Mouse (Mus musculus) cerebellum, adult 11 months (tissue): Measurements from ENCODE around the gene E130308A19Rik.
A peak's percentile ranks its signal among the peaks of the same experiment; 100 is the strongest.
"Not testable (repeated sequence)": the region's sequence is repeated elsewhere in the genome, so short reads cannot be mapped to it uniquely, and the experiment has no call there.

Source experiments
- DNase-seq: peaks from one replicate; pipeline ENCODE4 v3.0.0; 2022

Gene E130308A19Rik

GRCm38 (mm10) chr4:59789015-59789414 is 163.0 kb downstream of the E130308A19Rik start:
- DNase-seq: no peak

GRCm38 (mm10) chr4:59793626-59794025 is 167.6 kb downstream of the E130308A19Rik start:
- DNase-seq: not testable (repeated sequence)

DNA sequence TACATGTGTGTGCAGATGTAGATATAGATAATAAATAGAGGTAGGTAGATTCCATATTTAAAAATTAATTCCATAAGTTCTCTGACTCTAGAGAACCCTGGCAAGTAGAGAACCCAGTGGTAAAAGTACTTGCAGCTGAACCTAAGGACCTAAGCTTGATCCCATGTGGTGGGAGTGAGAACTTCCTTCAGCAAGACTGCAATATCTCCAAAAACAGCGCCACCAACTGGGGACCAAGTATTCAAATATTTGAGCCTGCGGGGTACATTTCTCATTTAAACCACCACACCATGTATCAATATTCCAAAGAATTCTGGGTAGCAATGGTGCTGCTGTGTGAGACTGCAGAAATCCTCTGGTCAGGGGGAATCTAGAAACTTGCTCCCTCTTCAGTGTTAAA is 168.1 kb downstream of the E130308A19Rik start:
- DNase-seq: no peak

- DNase-seq: no peak
Observed at GRCm38 (mm10) chr4:59795788-59796455, 169.9 kb downstream of the E130308A19Rik start.

- DNase-seq: no peak
Observed at GRCm38 (mm10) chr4:59800181-59800580, 174.2 kb downstream of the E130308A19Rik start.

- no peak for DNase-seq
Observed at GRCm38 (mm10) chr4:59801489-59801888, 175.5 kb downstream of the E130308A19Rik start, which contains the start of gene Inip. Inip (minus strand) TSS chr4:59801589.

DNA sequence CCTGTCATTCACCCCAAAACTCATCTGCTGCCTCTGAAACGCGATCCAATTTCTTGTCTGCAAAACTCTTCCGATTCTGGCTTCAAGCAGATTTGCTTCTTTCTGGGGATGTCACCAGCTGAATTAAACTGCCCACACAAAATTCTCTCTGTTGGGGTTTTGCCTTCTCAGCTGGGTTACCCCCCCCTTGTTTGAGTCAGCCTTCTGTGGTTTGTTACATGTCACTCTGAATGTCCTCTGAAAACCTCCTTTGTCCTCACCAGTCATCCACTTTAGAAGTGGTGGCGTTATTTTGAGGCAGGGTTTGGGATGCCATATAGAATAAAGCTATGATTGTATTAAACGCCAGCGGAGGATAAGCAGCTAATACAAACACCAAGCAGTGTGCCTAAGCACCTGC is 176.1 kb downstream of the E130308A19Rik start:
- DNase-seq: no peak

GRCm38 (mm10) chr4:59802792-59803191 is 176.8 kb downstream of the E130308A19Rik start:
- no peak for DNase-seq

GRCm38 (mm10) chr4:59803358-59803757 is 177.3 kb downstream of the E130308A19Rik start:
- DNase-seq: no peak

GRCm38 (mm10) chr4:59804754-59805153 is 178.7 kb downstream of the E130308A19Rik start:
- no peak for DNase-seq

- DNase-seq: peak; percentile 90
Observed at GRCm38 (mm10) chr4:59805181-59805967, 179.4 kb downstream of the E130308A19Rik start, which contains the start of gene Snx30. Snx30 (plus strand) TSS chr4:59805840.

DNA sequence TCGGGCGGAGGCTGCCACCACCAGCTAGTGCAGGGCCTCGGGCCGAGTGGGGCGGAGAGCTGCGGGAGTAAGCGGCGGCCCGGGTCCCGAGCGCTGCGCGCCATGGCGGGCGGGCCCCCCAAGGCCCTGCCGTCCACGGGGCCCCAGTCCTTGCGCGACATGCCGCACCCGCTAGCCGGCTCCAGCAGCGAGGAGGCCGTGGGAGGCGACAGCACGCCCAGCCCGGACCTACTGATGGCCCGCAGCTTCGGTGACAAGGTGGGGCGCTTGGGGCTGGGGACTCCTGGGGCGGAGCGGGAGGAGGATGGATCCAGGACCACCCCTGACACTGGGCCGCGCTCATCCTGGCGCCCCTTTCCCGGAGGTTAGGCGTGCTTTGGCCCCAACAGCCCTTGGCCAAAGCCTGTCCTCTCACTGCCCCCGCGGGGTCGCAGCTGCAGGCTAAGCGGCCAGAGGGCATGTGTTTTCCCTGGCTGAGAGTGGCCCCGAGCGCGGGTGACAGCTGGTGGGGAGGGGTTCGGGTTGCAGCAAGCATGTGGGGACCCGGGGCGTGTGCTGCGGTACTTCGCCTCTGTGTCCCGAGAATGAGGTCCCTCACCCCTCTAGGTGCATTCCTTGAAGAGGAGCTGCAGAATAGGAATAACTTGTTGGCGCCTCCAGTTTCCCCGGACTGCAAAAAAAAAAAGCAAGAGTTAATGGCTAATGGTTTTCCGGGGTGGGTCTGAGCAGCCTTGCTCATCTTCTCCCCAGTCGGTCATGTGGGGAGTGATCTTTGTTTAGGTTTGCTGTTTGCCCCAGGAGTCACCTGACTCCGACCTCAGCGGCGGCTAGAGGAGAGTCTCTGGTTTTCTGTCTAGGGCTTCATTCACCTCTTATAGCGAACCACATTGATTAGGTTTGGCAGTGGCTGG is 180.2 kb downstream of the E130308A19Rik start:
- peak; percentile 64 for DNase-seq

DNA sequence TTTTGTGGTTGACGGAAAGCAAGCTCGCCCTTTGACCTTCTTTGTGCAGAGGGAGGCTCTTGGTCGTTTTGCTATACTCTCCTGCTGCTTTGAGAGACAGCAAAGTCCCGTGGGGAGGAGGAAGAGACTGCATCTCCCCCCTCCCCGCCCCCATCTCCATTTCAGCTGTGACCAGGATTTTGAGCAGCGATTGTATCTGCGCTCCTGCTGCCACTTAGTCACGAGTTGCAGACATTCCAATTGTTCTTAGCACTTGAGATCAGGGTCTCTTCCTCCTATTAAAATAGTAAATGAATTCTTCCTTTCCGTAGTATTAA is 180.8 kb downstream of the E130308A19Rik start:
- no peak for DNase-seq

GRCm38 (mm10) chr4:59807521-59807920 is 181.5 kb downstream of the E130308A19Rik start:
- DNase-seq: no peak

GRCm38 (mm10) chr4:59808396-59808795 is 182.4 kb downstream of the E130308A19Rik start:
- DNase-seq: no peak
